In genomic region chrX:151800701-151801511, GRCm38 (mm10) we compare ENCODE assay signal across 8 mouse cellular contexts. TPM values are rescaled to one million over a fixed set of nuclear protein-coding genes. Genes with fewer than 3 reads are reported as not detected.
DNase-seq lines count a peak whose midpoint lies in the region; ATAC-seq and TF ChIP-seq lines count a peak whose summit lies in the region.

Gene Huwe1, plus strand, starts transcription at chrX:151800807.

- H3K4me2 ChIP-seq in forebrain, embryonic 14.5 days (ENCODE audit: low read length): peak within 1 kb of the TSS; percentile 45
- H3K4me2 ChIP-seq in liver, postnatal 0 days (ENCODE audit: low read depth, low read length): peak within 1 kb of the TSS; percentile 75
- peak within 1 kb of the TSS; percentile 36 for H3K4me2 ChIP-seq in neural tube, embryonic 14.5 days (ENCODE audit: low read depth, low read length)

- H3K27ac ChIP-seq in ES-Bruce4 (ENCODE audit: insufficient read depth, low read length): peak within 1 kb of the TSS; percentile 78
- peak within 1 kb of the TSS; percentile 93 for H3K27ac ChIP-seq in forebrain, embryonic 14.5 days (ENCODE audit: low read depth, low read length)
- peak within 1 kb of the TSS; percentile 85 for H3K27ac ChIP-seq in liver, postnatal 0 days (ENCODE audit: low read depth)
- peak within 1 kb of the TSS; percentile 95 for H3K27ac ChIP-seq in neural tube, embryonic 14.5 days (ENCODE audit: low read depth, low read length)
- peak within 1 kb of the TSS; percentile 78 for H3K27ac ChIP-seq in testis, adult 2 months (ENCODE audit: control insufficient read depth, insufficient read depth, low read depth, low read length)

- WGBS in forebrain, embryonic 14.5 days: 27% methylated on average over 34 of the region's 36 CpGs
- 15% methylated on average over 34 of the region's 36 CpGs for WGBS in liver, postnatal 0 days (ENCODE audit: insufficient replicate concordance)
- WGBS in neural tube, embryonic 14.5 days: 10% methylated on average over 29 of the region's 36 CpGs

- TF ChIP-seq EP300 in ES-Bruce4 (IDR thresholded peaks at IDR 0.05; ENCODE audit: insufficient read depth, low read depth, low read length): no peak
- no peak for TF ChIP-seq EP300 in liver, postnatal 0 days (IDR thresholded peaks at IDR 0.05; ENCODE audit: low read depth)

- no peak for TF ChIP-seq POLR2A in ES-Bruce4 (IDR thresholded peaks at IDR 0.05; ENCODE audit: insufficient read depth, low read length)
- TF ChIP-seq POLR2A in testis, adult 2 months (IDR thresholded peaks at IDR 0.05; ENCODE audit: control insufficient read depth, low read depth, low read length): peak; percentile 38; the same call in 1 of the 2 replicates

- TF ChIP-seq CTCF in ES-Bruce4 (IDR thresholded peaks at IDR 0.05; ENCODE audit: low read depth, low read length): no peak
- TF ChIP-seq CTCF in liver, postnatal 0 days (IDR thresholded peaks at IDR 0.05; ENCODE audit: low read depth): 0 out of 2 replicates have a peak, but pooled peaks have one; percentile 22
- TF ChIP-seq CTCF in testis, adult 2 months (IDR thresholded peaks at IDR 0.05; ENCODE audit: control insufficient read depth, insufficient read depth, insufficient replicate concordance, low read depth, low read length): no peak

- peak; percentile 41; the same call in 1 of the 2 replicates for ATAC-seq in cerebellum, adult (ENCODE audit: insufficient number of reproducible peaks, low FRiP score, low TSS enrichment)
- peak; percentile 56 for ATAC-seq in forebrain, embryonic 14.5 days
- peak; percentile 9 for ATAC-seq in liver, postnatal 0 days
- peak; percentile 52 for ATAC-seq in neural tube, embryonic 14.5 days (ENCODE audit: low read depth)

- H3K4me1 ChIP-seq in ES-Bruce4 (ENCODE audit: control insufficient read depth, insufficient read depth, low read length): no peaks in the 10 kb centered on the region
- no peaks in the 10 kb centered on the region for H3K4me1 ChIP-seq in forebrain, embryonic 14.5 days (ENCODE audit: control insufficient read depth, insufficient read depth, low read length)
- H3K4me1 ChIP-seq in liver, postnatal 0 days (ENCODE audit: insufficient read depth): 0 out of 2 replicates have a peak, but pooled peaks cover 2% of the 10 kb centered on the region
- H3K4me1 ChIP-seq in neural tube, embryonic 14.5 days (ENCODE audit: control insufficient read depth, insufficient read depth, low read length): no peaks in the 10 kb centered on the region
- no peaks in the 10 kb centered on the region for H3K4me1 ChIP-seq in testis, adult 2 months (ENCODE audit: control insufficient read depth, insufficient read depth, low read length)

- no peaks in the 10 kb centered on the region for H3K27me3 ChIP-seq in ES-Bruce4 (ENCODE audit: control insufficient read depth, insufficient read depth, low read length, poor library complexity, severe bottlenecking)
- no peaks in the 10 kb centered on the region for H3K27me3 ChIP-seq in forebrain, embryonic 14.5 days (replicated peaks; ENCODE audit: control insufficient read depth, insufficient read depth, low read length)
- no peaks in the 10 kb centered on the region for H3K27me3 ChIP-seq in liver, postnatal 0 days (ENCODE audit: insufficient read depth, low read length)
- H3K27me3 ChIP-seq in neural tube, embryonic 14.5 days (ENCODE audit: control insufficient read depth, insufficient read depth, low read length): no peaks in the 10 kb centered on the region
- H3K27me3 ChIP-seq in testis, adult 2 months (ENCODE audit: control insufficient read depth, insufficient read depth, low read length): no peaks in the 10 kb centered on the region

- H3K9me3 ChIP-seq in ES-Bruce4 (replicated peaks; ENCODE audit: control insufficient read depth, insufficient read depth, low read length, poor library complexity, severe bottlenecking): no peaks in the 10 kb centered on the region
- H3K9me3 ChIP-seq in forebrain, embryonic 14.5 days (replicated peaks; ENCODE audit: control insufficient read depth, low read length): no peaks in the 10 kb centered on the region
- no peaks in the 10 kb centered on the region for H3K9me3 ChIP-seq in liver, postnatal 0 days (ENCODE audit: low read length)
- H3K9me3 ChIP-seq in neural tube, embryonic 14.5 days (ENCODE audit: control insufficient read depth, low read length): no peaks in the 10 kb centered on the region

- DNase-seq in forebrain, embryonic 14.5 days (ENCODE audit: low spot score): peak; percentile 86
- peak; percentile 65 to 72 for DNase-seq in heart, postnatal 10 days
- DNase-seq in kidney, postnatal 4 days: peak; percentile 78 to 85
- peak; percentile 78 for DNase-seq in liver, postnatal 0 days

- H3K36me3 ChIP-seq in ES-Bruce4 (ENCODE audit: control insufficient read depth, insufficient read depth, low read length, poor library complexity, severe bottlenecking): no peaks in the 10 kb centered on the region; the same call in 1 of the 2 replicates
- H3K36me3 ChIP-seq in forebrain, embryonic 14.5 days (ENCODE audit: control insufficient read depth, insufficient read depth, low read length): no peaks in the 10 kb centered on the region
- H3K36me3 ChIP-seq in liver, postnatal 0 days (replicated peaks; ENCODE audit: insufficient read depth, low read length): no peaks in the 10 kb centered on the region
- no peaks in the 10 kb centered on the region for H3K36me3 ChIP-seq in neural tube, embryonic 14.5 days (ENCODE audit: control insufficient read depth, insufficient read depth, low read length)
- H3K36me3 ChIP-seq in testis, adult 2 months (ENCODE audit: control insufficient read depth, insufficient read depth, low read length): no peaks in the 10 kb centered on the region

- peak within 1 kb of the TSS; percentile 72 for H3K9ac ChIP-seq in ES-Bruce4 (ENCODE audit: low read depth, poor library complexity, severe bottlenecking)
- peak within 1 kb of the TSS; percentile 70 for H3K9ac ChIP-seq in forebrain, embryonic 14.5 days (ENCODE audit: low read length)
- H3K9ac ChIP-seq in liver, postnatal 0 days (replicated peaks): peak within 1 kb of the TSS; percentile 78
- H3K9ac ChIP-seq in neural tube, embryonic 14.5 days (replicated peaks; ENCODE audit: low read depth, low read length): peak within 1 kb of the TSS; percentile 71

- peak within 1 kb of the TSS; percentile 93 for H3K4me3 ChIP-seq in ES-Bruce4 (ENCODE audit: low read depth, low read length)
- peak within 1 kb of the TSS; percentile 46 for H3K4me3 ChIP-seq in forebrain, embryonic 14.5 days (ENCODE audit: low read depth, low read length)
- peak within 1 kb of the TSS; percentile 68 for H3K4me3 ChIP-seq in liver, postnatal 0 days (ENCODE audit: low read depth, low read length)
- H3K4me3 ChIP-seq in neural tube, embryonic 14.5 days (ENCODE audit: low read depth, low read length): peak within 1 kb of the TSS; percentile 40
- peak within 1 kb of the TSS; percentile 85 for H3K4me3 ChIP-seq in testis, adult 2 months (ENCODE audit: control insufficient read depth, low read depth, low read length)

- intact Hi-C loops in heart, postnatal 10 days (cut with DNase I): loop anchor here (5.0 kb wide), 1 partner anchor 279 kb away; the partner anchor contains the start of gene Phf8

RNA-seq across cellular contexts. Expression of gene Huwe1, which starts in this region (rescaled TPM):
- polyA plus RNA-seq in ES-Bruce4 (2011; ENCODE audit: insufficient read depth, insufficient read length, low read depth, missing spikeins): 306 and 343 TPM in 2 replicates
- polyA plus RNA-seq in forebrain, embryonic 14.5 days (2014; fragmentation: Nextera tagmentation; extraction: Ambion mirVana): 58.5 and 85.7 TPM in 2 replicates
- 100 to 1,000 TPM; 166 to 196 TPM for total RNA-seq in heart, postnatal 10 days (2021)
- polyA plus RNA-seq in liver, postnatal 0 days (2015; fragmentation: Nextera tagmentation; extraction: Ambion mirVana): 6.5 and 11.1 TPM in 2 replicates
- polyA plus RNA-seq in neural tube, embryonic 14.5 days (2014; fragmentation: Nextera tagmentation; extraction: Ambion mirVana): 64.5 and 97.1 TPM in 2 replicates
- polyA plus RNA-seq in testis, adult 2 months (2012; rRNA removed): 20.2 and 22.7 TPM in 2 replicates

Comparison
In these comparisons a context has a peak if more than half of its experiments do, and no peak if none do; other contexts are left out.
1. Peak in every context shown above with its lines: DNase-seq, ATAC-seq, H3K4me3 ChIP-seq and H3K27ac ChIP-seq.
2. H3K4me3 ChIP-seq: peak in every context shown above with its lines; median percentile 93 in ES-Bruce4; 85 in testis, adult 2 months; 68 in liver, postnatal 0 days; 46 in forebrain, embryonic 14.5 days; 40 in neural tube, embryonic 14.5 days.